Mouse (Mus musculus) megakaryocyte, embryonic 14.5 days (primary cell): ENCODE data around the gene Dst.

Experiments
- FLI1 ChIP-seq: IDR thresholded peaks from 2 replicates; pipeline ENCODE4 v1.6.1; 2012; ENCODE audit warnings: low read length, inconsistent platforms, mixed read lengths
- GATA1 ChIP-seq: IDR thresholded peaks from 3 replicates; pipeline ENCODE4 v1.6.1; 2012; ENCODE audit warnings: mixed read lengths, low read length, inconsistent platforms, borderline replicate concordance

GRCm38 (mm10) chr1:34150416-34151093, 242.5 kb downstream of the Dst start:
- TF ChIP-seq GATA1 (no peak), FLI1 (no peak)
